Mouse (Mus musculus): ENCODE measurements around the gene Lim2. TPM values are rescaled to one million over a fixed set of nuclear protein-coding genes. Genes with fewer than 3 reads are reported as not detected.

Lim2 gene
- total and polyA plus RNA-seq, 3 experiments: not detected

- H3K4me3 ChIP-seq (ENCODE audit: low read depth, low read length): no peak overlapping the region
- H3K27me3 ChIP-seq (ENCODE audit: insufficient read depth, low read length): peaks cover 28% of the 10 kb centered on the region
- ATAC-seq (ENCODE audit: extremely low read depth, insufficient number of reproducible peaks, low FRiP score, poor library complexity, severe bottlenecking) (no peak), DNase-seq (ENCODE audit: low spot score) (no peak)
- H3K9me3 ChIP-seq (replicated peaks): no peaks in the 10 kb centered on the region
- no peaks in the 10 kb centered on the region for H3K4me1 ChIP-seq (ENCODE audit: insufficient read depth, low read depth, low read length)
- no peaks in the 10 kb centered on the region for H3K36me3 ChIP-seq (replicated peaks)
- no peak for TF ChIP-seq GATA1 (IDR thresholded peaks at IDR 0.05; ENCODE audit: borderline replicate concordance, low read length)
- no peak for TF ChIP-seq GATA2 (IDR thresholded peaks at IDR 0.05; ENCODE audit: borderline replicate concordance, low read depth, low read length)
- TF ChIP-seq TAL1 (conservative IDR thresholded peaks at IDR 0.05; ENCODE audit: low read depth, low read length): no peak
- TF ChIP-seq POLR2AphosphoS5 (IDR thresholded peaks at IDR 0.05; ENCODE audit: insufficient replicate concordance, low read depth, low read length): no peak
- no peak for TF ChIP-seq CTCF (IDR thresholded peaks at IDR 0.05; ENCODE audit: low read depth, low read length)
These were observed 2.0 kb downstream of the Lim2 start for GRCm38 (mm10) chr7:43429500-43429899.

- no peak for ATAC-seq (ENCODE audit: extremely low read depth, insufficient number of reproducible peaks, low FRiP score, poor library complexity, severe bottlenecking)
- Histone ChIP-seq H3K4me1 (ENCODE audit: insufficient read depth, low read depth, low read length) (no peaks in the 10 kb centered on the region), H3K27me3 (ENCODE audit: insufficient read depth, low read length) (peaks cover 47% of the 10 kb centered on the region), H3K4me3 (ENCODE audit: low read depth, low read length) (no peak overlapping the region), H3K9me3 (replicated peaks) (no peaks in the 10 kb centered on the region), H3K36me3 (replicated peaks) (no peaks in the 10 kb centered on the region)
- DNase-seq (ENCODE audit: low spot score): no peak
- TF ChIP-seq TAL1 (conservative IDR thresholded peaks at IDR 0.05; ENCODE audit: low read depth, low read length) (no peak), POLR2AphosphoS5 (IDR thresholded peaks at IDR 0.05; ENCODE audit: insufficient replicate concordance, low read depth, low read length) (no peak), GATA2 (IDR thresholded peaks at IDR 0.05; ENCODE audit: borderline replicate concordance, low read depth, low read length) (no peak), GATA1 (IDR thresholded peaks at IDR 0.05; ENCODE audit: borderline replicate concordance, low read length) (no peak), CTCF (IDR thresholded peaks at IDR 0.05; ENCODE audit: low read depth, low read length) (no peak)
These were observed 5.4 kb downstream of the Lim2 start for GRCm38 (mm10) chr7:43432891-43433290.

- no peak for ATAC-seq (ENCODE audit: extremely low read depth, insufficient number of reproducible peaks, low FRiP score, poor library complexity, severe bottlenecking)
- peaks cover 58% of the 10 kb centered on the region for H3K27me3 ChIP-seq (ENCODE audit: insufficient read depth, low read length)
These were observed 7.2 kb downstream of the Lim2 start for GRCm38 (mm10) chr7:43434676-43435075.

GRCm38 (mm10) chr7:43436341-43437255 lies 9.1 kb downstream of the Lim2 start, which contains the start of gene Nkg7:
Nkg7 (plus strand) TSS chr7:43437073.
- H3K27me3 ChIP-seq (ENCODE audit: insufficient read depth, low read length): peaks cover 50% of the 10 kb centered on the region
- no peak for ATAC-seq (ENCODE audit: extremely low read depth, insufficient number of reproducible peaks, low FRiP score, poor library complexity, severe bottlenecking)
- H3K36me3 ChIP-seq (replicated peaks): no peaks in the 10 kb centered on the region
- H3K4me3 ChIP-seq (ENCODE audit: low read depth, low read length): no peak within 1 kb of the TSS
- TF ChIP-seq TAL1 (conservative IDR thresholded peaks at IDR 0.05; ENCODE audit: low read depth, low read length) (no peak), GATA1 (IDR thresholded peaks at IDR 0.05; ENCODE audit: borderline replicate concordance, low read length) (no peak), GATA2 (IDR thresholded peaks at IDR 0.05; ENCODE audit: borderline replicate concordance, low read depth, low read length) (no peak), CTCF (IDR thresholded peaks at IDR 0.05; ENCODE audit: low read depth, low read length) (no peak), POLR2AphosphoS5 (IDR thresholded peaks at IDR 0.05; ENCODE audit: insufficient replicate concordance, low read depth, low read length) (no peak)
- DNase-seq (ENCODE audit: low spot score): no peak
- no peaks in the 10 kb centered on the region for H3K9me3 ChIP-seq (replicated peaks)
- no peaks in the 10 kb centered on the region for H3K4me1 ChIP-seq (ENCODE audit: insufficient read depth, low read depth, low read length)

More at GRCm38 (mm10) chr7:43434676-43435075, 7.2 kb downstream of the Lim2 start:
- Histone ChIP-seq H3K4me3 (ENCODE audit: low read depth, low read length) (no peak overlapping the region), H3K4me1 (ENCODE audit: insufficient read depth, low read depth, low read length) (no peaks in the 10 kb centered on the region), H3K9me3 (replicated peaks) (no peaks in the 10 kb centered on the region), H3K36me3 (replicated peaks) (no peaks in the 10 kb centered on the region)
- DNase-seq (ENCODE audit: low spot score): no peak
- TF ChIP-seq TAL1 (conservative IDR thresholded peaks at IDR 0.05; ENCODE audit: low read depth, low read length) (no peak), CTCF (IDR thresholded peaks at IDR 0.05; ENCODE audit: low read depth, low read length) (no peak), GATA1 (IDR thresholded peaks at IDR 0.05; ENCODE audit: borderline replicate concordance, low read length) (no peak)

- Histone ChIP-seq H3K36me3 (replicated peaks) (no peaks in the 10 kb centered on the region), H3K4me3 (ENCODE audit: low read depth, low read length) (no peak overlapping the region), H3K4me1 (ENCODE audit: insufficient read depth, low read depth, low read length) (peaks cover 15% of the 10 kb centered on the region), H3K27me3 (ENCODE audit: insufficient read depth, low read length) (peaks cover 38% of the 10 kb centered on the region), H3K9me3 (replicated peaks) (no peaks in the 10 kb centered on the region)
- ATAC-seq (ENCODE audit: extremely low read depth, insufficient number of reproducible peaks, low FRiP score, poor library complexity, severe bottlenecking) (no peak), DNase-seq (ENCODE audit: low spot score) (no peak)
- TF ChIP-seq POLR2AphosphoS5 (IDR thresholded peaks at IDR 0.05; ENCODE audit: insufficient replicate concordance, low read depth, low read length): no peak
- no peak for TF ChIP-seq GATA2 (IDR thresholded peaks at IDR 0.05; ENCODE audit: borderline replicate concordance, low read depth, low read length)
These were observed 11.1 kb downstream of the Lim2 start for GRCm38 (mm10) chr7:43438611-43439010.

- TF ChIP-seq CTCF (IDR thresholded peaks at IDR 0.05; ENCODE audit: low read depth, low read length): no peak
- TF ChIP-seq GATA2 (IDR thresholded peaks at IDR 0.05; ENCODE audit: borderline replicate concordance, low read depth, low read length): no peak
- no peak for TF ChIP-seq POLR2AphosphoS5 (IDR thresholded peaks at IDR 0.05; ENCODE audit: insufficient replicate concordance, low read depth, low read length)
- no peak for TF ChIP-seq TAL1 (conservative IDR thresholded peaks at IDR 0.05; ENCODE audit: low read depth, low read length)
- TF ChIP-seq GATA1 (IDR thresholded peaks at IDR 0.05; ENCODE audit: borderline replicate concordance, low read length): no peak
- no peak within 1 kb of the TSS for H3K4me3 ChIP-seq (ENCODE audit: low read depth, low read length)
These were observed 13.0 kb downstream of the Lim2 start, which contains the start of gene Cldnd2 for GRCm38 (mm10) chr7:43440482-43440881. Cldnd2 (plus strand) TSS chr7:43440782.

More at GRCm38 (mm10) chr7:43440482-43440881, 13.0 kb downstream of the Lim2 start, which contains the start of gene Cldnd2:
- Histone ChIP-seq H3K27me3 (ENCODE audit: insufficient read depth, low read length) (peaks cover 30% of the 10 kb centered on the region), H3K9me3 (replicated peaks) (no peaks in the 10 kb centered on the region), H3K4me1 (ENCODE audit: insufficient read depth, low read depth, low read length) (peaks cover 29% of the 10 kb centered on the region), H3K36me3 (replicated peaks) (peaks cover 2% of the 10 kb centered on the region)
- DNase-seq (ENCODE audit: low spot score): no peak
- no peak for ATAC-seq (ENCODE audit: extremely low read depth, insufficient number of reproducible peaks, low FRiP score, poor library complexity, severe bottlenecking)

Data from G1E (cell line).